Mouse (Mus musculus) retina, postnatal 7 days (tissue): ENCODE results near the gene Fbxl17.

Source experiments
- DNase-seq: peaks from one replicate; pipeline ENCODE4 v3.0.0-alpha.2; 2012; ENCODE audit warnings: low read depth, low spot score

The Fbxl17 gene

GRCm38 (mm10) chr17:63280990-63281389, 218.8 kb downstream of the Fbxl17 start:
- DNase-seq = no peak

DNA sequence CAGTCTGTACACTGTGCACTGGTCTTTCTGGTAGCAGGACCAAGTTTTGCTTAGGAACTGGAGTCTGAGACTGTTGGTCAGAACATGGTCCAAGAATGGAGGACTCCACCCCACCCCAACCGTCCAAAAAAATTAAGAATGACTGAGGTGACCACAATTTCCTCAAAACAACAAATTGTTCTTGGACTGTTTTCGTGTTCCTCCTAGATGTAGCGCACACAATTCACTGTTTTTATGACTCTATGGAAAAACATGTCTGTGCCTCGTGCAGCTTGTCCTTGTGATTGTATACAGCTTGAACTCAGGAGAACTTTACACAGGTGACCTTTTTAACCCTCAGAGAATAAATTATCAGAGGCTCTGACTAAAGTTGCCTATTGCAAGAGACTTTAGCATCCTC, 220.7 kb downstream of the Fbxl17 start:
- DNase-seq = no peak

DNA sequence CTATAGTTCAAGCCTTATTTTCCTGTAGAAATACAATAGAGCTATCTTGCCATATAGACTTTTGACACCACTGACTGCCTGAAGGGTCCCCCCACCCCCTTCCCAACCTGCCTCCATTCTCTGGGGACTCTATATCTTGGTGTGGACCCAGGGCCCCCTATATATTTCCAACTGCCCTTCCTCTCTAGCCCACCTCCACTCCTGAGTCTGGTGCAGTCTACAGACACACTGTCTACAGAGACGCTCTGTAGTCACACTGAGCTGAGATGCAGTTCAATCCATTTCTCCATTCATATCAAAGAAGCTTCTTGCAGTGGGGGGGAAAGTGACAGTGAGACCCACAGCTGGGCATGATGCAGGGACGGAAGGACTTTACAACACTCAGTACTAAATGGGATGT, 226.5 kb downstream of the Fbxl17 start:
- DNase-seq = no peak

DNA sequence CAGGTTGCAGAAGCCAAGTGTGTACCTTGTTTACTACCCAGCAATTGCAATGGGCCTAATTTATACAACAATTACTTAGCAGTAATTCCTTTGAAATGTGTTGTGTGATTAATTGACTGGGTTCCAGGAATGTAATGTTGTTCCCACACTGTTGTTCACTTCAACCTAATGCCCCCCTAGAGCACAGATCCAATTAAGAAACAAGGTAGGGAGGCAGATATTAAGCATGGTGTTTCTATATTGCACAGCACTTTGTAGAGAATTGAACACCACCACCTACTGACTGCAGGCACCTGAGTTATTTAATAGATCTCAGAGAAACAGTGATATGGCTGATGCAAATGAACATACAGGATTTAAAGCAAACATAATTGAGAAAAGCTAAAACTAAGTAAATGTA, 226.9 kb downstream of the Fbxl17 start:
- no peak for DNase-seq

- DNase-seq = no peak
Measured at GRCm38 (mm10) chr17:63271000-63271399, 228.8 kb downstream of the Fbxl17 start.

- no peak for DNase-seq
Measured at GRCm38 (mm10) chr17:63270513-63270912, 229.3 kb downstream of the Fbxl17 start.

- DNase-seq = no peak
Measured at GRCm38 (mm10) chr17:63262674-63263073, 237.1 kb downstream of the Fbxl17 start.

GRCm38 (mm10) chr17:63261508-63262141, 238.2 kb downstream of the Fbxl17 start:
- DNase-seq = no peak

DNA sequence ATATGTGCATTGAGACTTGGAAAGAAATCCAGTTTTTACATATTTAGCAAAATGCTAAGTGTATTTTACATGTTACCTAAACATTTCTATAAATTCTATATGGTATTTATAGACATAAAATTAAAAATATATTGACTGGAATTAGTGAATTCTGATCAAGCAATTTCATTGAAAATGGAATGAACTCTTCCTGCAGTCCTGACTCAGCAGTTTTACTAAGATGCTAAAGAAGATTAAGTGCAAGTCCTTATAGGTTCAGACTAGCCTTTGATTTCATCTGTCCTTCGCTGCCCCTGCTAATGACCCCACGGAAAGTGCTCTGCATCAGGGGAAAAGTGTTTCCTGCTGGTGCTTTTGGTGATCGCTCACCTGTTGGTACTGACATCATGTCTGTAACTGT, 240.7 kb downstream of the Fbxl17 start:
- DNase-seq = no peak

- no peak for DNase-seq
Measured at GRCm38 (mm10) chr17:63246144-63246619, 253.6 kb downstream of the Fbxl17 start.

- DNase-seq = no peak
Measured at GRCm38 (mm10) chr17:63245472-63245871, 254.3 kb downstream of the Fbxl17 start.

DNA sequence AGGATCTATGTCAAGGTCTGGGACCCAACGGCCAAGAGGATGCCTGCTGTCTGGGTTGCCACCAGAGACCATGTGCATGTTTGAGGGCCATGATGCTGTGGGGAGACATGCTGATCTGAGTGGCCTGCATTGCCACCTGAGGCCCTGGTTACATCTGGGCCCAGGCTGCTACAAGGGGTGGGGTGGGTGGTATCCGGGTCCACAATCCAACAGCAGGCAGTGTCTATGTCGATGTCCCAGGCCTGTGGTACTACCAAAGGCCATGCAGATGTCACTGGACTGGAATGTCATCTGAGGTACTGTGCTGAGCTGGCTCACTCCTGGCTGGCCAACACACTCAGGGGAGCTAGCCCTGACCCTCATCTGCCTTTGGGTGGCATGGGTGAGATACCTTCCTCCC, 257.1 kb downstream of the Fbxl17 start:
- DNase-seq = no peak

- no peak for DNase-seq
Measured at GRCm38 (mm10) chr17:63240731-63241106, 259.1 kb downstream of the Fbxl17 start.

- DNase-seq = no peak
Measured at GRCm38 (mm10) chr17:63240021-63240730, 259.6 kb downstream of the Fbxl17 start.

DNA sequence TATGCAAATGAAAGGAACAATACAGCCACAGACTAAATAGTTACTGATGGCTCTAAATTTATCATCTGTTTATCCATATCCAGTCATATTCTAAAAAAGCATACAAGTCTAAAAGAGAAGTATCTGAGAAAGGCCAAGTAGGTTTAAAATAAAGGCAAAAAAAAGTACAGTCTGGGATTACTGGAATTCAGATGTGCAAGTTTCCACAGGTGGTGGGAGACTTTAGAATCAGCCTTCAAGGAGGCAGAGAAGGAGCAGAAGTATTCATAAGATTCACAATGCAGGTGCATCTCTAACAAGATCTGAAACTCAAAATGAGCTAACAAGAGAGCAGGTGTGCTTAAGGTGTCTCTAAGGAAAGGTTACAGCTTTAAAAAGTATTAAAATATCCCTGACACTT, 263.0 kb downstream of the Fbxl17 start:
- DNase-seq = no peak

DNA sequence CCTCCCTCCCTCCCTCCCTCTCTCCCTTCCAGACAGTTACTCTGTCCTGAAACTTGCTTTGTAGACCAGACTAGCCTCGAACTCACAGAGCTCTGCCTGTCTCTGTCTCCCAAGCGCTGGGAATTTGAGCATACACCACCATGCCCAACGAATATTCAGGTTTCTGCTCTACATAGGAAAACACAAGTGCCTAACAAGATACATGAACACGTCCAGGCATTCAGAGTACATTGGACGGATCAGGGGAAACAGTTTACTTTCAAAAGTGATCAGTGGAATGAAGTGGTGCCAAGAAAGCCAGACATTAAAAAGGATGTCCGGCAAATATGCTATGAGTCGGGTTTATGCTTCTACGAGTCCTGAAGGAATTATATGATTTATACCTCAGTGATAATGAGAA, 263.6 kb downstream of the Fbxl17 start:
- no peak for DNase-seq

- DNase-seq = no peak
Measured at GRCm38 (mm10) chr17:63235821-63236220, 264.0 kb downstream of the Fbxl17 start.

- DNase-seq = no peak
Measured at GRCm38 (mm10) chr17:63229111-63229510, 270.7 kb downstream of the Fbxl17 start.

GRCm38 (mm10) chr17:63226380-63226779, 273.4 kb downstream of the Fbxl17 start:
- no peak for DNase-seq

GRCm38 (mm10) chr17:63225959-63226358, 273.9 kb downstream of the Fbxl17 start:
- no peak for DNase-seq

DNA sequence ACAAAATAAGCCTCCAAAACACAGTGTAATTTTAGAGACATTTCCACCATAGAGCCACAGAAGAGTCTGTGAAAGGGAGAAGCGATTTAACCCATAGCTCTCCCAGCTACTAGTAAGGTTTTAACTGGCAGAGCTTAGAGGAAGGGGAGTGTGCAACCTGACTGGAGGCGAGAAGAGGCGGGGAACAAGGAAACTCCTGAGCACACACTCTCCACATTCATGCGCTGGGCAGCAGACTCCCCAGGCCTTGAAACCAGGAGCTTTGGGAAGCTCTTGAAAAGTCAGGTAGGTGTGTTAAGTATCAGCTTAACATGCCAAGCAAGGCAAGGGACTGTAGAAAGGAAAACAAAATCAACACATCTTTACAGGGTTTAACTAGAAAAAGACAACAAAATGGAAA, 276.1 kb downstream of the Fbxl17 start:
- DNase-seq = no peak

GRCm38 (mm10) chr17:63221632-63222031, 278.2 kb downstream of the Fbxl17 start:
- DNase-seq = no peak

- no peak for DNase-seq
Measured at GRCm38 (mm10) chr17:63220821-63221220, 279.0 kb downstream of the Fbxl17 start.
